In genomic region chr6:83101316-83101687, GRCm38 (mm10) we compare ENCODE assay signal across 8 mouse cellular contexts. TPM values are rescaled to one million over a fixed set of nuclear protein-coding genes. Genes with fewer than 3 reads are reported as not detected.
DNase-seq lines count a peak whose midpoint lies in the region; ATAC-seq and TF ChIP-seq lines count a peak whose summit lies in the region.

TSS of gene Ccdc142 (plus strand) at chr6:83101601.
TSS of gene Gm42688 (plus strand) at chr6:83101617.

- H3K9ac ChIP-seq in hindbrain, embryonic 12.5 days: peak within 1 kb of the TSS; percentile 84
- H3K9ac ChIP-seq in lung, postnatal 0 days (replicated peaks; ENCODE audit: low read depth): peak within 1 kb of the TSS; percentile 43; the same call in 1 of the 2 replicates

- no peaks in the 10 kb centered on the region for H3K9me3 ChIP-seq in hindbrain, embryonic 12.5 days (replicated peaks)
- no peaks in the 10 kb centered on the region for H3K9me3 ChIP-seq in lung, postnatal 0 days (ENCODE audit: low read length)

- no peak for TF ChIP-seq EP300 in lung, postnatal 0 days (IDR thresholded peaks at IDR 0.05)

- H3K36me3 ChIP-seq in hindbrain, embryonic 12.5 days: no peaks in the 10 kb centered on the region
- no peaks in the 10 kb centered on the region for H3K36me3 ChIP-seq in lung, postnatal 0 days (ENCODE audit: insufficient read depth, low read length)

- peaks cover 20% of the 10 kb centered on the region for H3K4me1 ChIP-seq in hindbrain, embryonic 12.5 days
- peaks cover 7% of the 10 kb centered on the region for H3K4me1 ChIP-seq in lung, postnatal 0 days (ENCODE audit: insufficient read depth, low read depth, low read length)

- peak within 1 kb of the TSS; percentile 79 for H3K27ac ChIP-seq in hindbrain, embryonic 12.5 days
- H3K27ac ChIP-seq in lung, postnatal 0 days (ENCODE audit: low read length): peak within 1 kb of the TSS; percentile 81

- peaks cover 19% of the 10 kb centered on the region for H3K27me3 ChIP-seq in hindbrain, embryonic 12.5 days
- H3K27me3 ChIP-seq in lung, postnatal 0 days (replicated peaks; ENCODE audit: insufficient read depth, low read length): no peaks in the 10 kb centered on the region

- TF ChIP-seq CTCF in lung, postnatal 0 days (IDR thresholded peaks at IDR 0.05): peak; percentile 79

- 1% methylated on average over 25 of the region's 25 CpGs for WGBS in hindbrain, embryonic 12.5 days
- WGBS in lung, postnatal 0 days: 4% methylated on average over 24 of the region's 25 CpGs

- H3K4me3 ChIP-seq in hindbrain, embryonic 12.5 days: peak within 1 kb of the TSS; percentile 76
- H3K4me3 ChIP-seq in lung, postnatal 0 days (ENCODE audit: low read depth, low read length): peak within 1 kb of the TSS; percentile 69

- peak; percentile 92 for DNase-seq in R1 (ENCODE audit: low read depth, low spot score)
- DNase-seq in cerebellum, postnatal 14 days: peak; percentile 92
- DNase-seq in frontal cortex, postnatal 10 days (ENCODE audit: low spot score in 2 of 2): peak; percentile 83 to 87
- peak; percentile 86 to 90 for DNase-seq in layer of hippocampus, postnatal 10 days (ENCODE audit: low spot score in 2 of 2)
- peak; percentile 95 for DNase-seq in lung, postnatal 0 days (ENCODE audit: low spot score)
- DNase-seq in ovary, postnatal 36 days (ENCODE audit: low spot score): peak; percentile 87
- peak; percentile 93 for DNase-seq in thymus, postnatal 25 days

- ATAC-seq in hindbrain, embryonic 12.5 days (ENCODE audit: low FRiP score): peak; percentile 91
- ATAC-seq in lung, postnatal 0 days: peak; percentile 93

- H3K4me2 ChIP-seq in hindbrain, embryonic 12.5 days (replicated peaks): peak within 1 kb of the TSS; percentile 100
- peak within 1 kb of the TSS; percentile 91 for H3K4me2 ChIP-seq in lung, postnatal 0 days (replicated peaks; ENCODE audit: low read depth, low read length)

RNA-seq across cellular contexts. Expression of gene Ccdc142, which starts in this region (rescaled TPM):
- polyA plus RNA-seq in hindbrain, embryonic 12.5 days (2016; fragmentation: Nextera tagmentation; extraction: Ambion mirVana): 3.3 and 3.9 TPM in 2 replicates
- 10 to 100 TPM in 1 of 2 experiments, 1 to 10 TPM in 1; 5.9 to 12.0 TPM for total RNA-seq in layer of hippocampus, postnatal 10 days (2021)
- polyA plus RNA-seq in lung, postnatal 0 days (2015; fragmentation: Nextera tagmentation; extraction: Ambion mirVana): 1.2 and 1.5 TPM in 2 replicates

RNA-seq across cellular contexts. Expression of gene Gm42688, which starts in this region (rescaled TPM):
- polyA plus RNA-seq in hindbrain, embryonic 12.5 days (2016; fragmentation: Nextera tagmentation; extraction: Ambion mirVana): 3.6 and 5.0 TPM in 2 replicates
- 1 to 10 TPM; 7.2 to 8.1 TPM for total RNA-seq in layer of hippocampus, postnatal 10 days (2021)
- polyA plus RNA-seq in lung, postnatal 0 days (2015; fragmentation: Nextera tagmentation; extraction: Ambion mirVana): 1.9 TPM in 2 replicates

Comparison
In these comparisons a context has a peak if more than half of its experiments do, and no peak if none do; other contexts are left out.
1. Peak in every context shown above with its lines: DNase-seq, ATAC-seq, H3K4me3 ChIP-seq and H3K27ac ChIP-seq.